Mouse (Mus musculus): ENCODE data around the gene Sept7. TPM values are rescaled to one million over a fixed set of nuclear protein-coding genes. Genes with fewer than 3 reads are reported as not detected.

Gene Sept7
- polyA plus RNA-seq (2021; fragmentation: Nextera tagmentation), result 389 and 467 TPM in 2 replicates
- long read RNA-seq, experiment 1, transcript Sept7-205 (1 exons, 2,251 nt), result major isoform, 5 of 3,543 reads
- long read RNA-seq, experiment 1, partial matches to known transcripts, result 317 of 3,543 reads
- long read RNA-seq, experiment 1, other reads (novel, unspliced or antisense), result 3,221 of 3,543 reads
- long read RNA-seq, experiment 2, partial matches to known transcripts, result 454 of 947 reads
- long read RNA-seq, experiment 2, other reads (novel, unspliced or antisense), result 491 of 947 reads

DNA sequence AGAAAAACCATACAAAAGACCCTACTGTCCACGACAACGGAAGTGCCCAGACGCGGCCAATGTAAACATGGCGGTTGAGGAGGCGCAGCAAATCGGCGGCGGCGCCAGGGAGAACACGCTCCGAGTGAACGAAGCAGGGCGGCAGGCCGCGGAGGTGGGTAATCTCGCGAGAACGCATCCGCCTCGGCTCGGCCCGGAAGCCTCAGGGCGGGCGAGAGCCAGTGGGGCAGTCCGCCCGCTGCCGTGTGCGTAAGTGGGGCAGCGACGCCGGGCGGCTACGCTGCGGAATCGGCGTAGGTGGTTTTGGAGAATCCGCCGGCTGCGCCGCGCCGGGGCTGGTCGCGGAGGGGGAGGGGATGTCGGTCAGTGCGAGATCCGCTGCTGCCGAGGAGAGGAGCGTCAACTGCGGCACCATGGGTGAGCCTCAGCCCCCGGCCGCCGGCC is at the start of gene Sept7:
TSS of gene Sept7 (plus strand) at position 157 of the 444 bp plus-strand sequence.

Other genes with a start within 250 kb of the Sept7 start
- gene Gm10181, start 163.0 kb upstream of the Sept7 start, polyA plus RNA-seq (2021; fragmentation: Nextera tagmentation), result not detected in 2 replicates
- 10.7 and 42.8 TPM in 2 replicates for gene Herpud2, start 100.6 kb upstream of the Sept7 start, polyA plus RNA-seq (2021; fragmentation: Nextera tagmentation)
- 18.4 and 20.7 TPM in 2 replicates for gene Eepd1, start 229.1 kb downstream of the Sept7 start, polyA plus RNA-seq (2021; fragmentation: Nextera tagmentation)

All from left cerebral cortex, adult 6 months (tissue).